Mouse (Mus musculus) adrenal gland, adult 10 weeks (tissue): ENCODE results near the gene Olfr458. TPM values are rescaled to one million over a fixed set of nuclear protein-coding genes. Genes with fewer than 3 reads are reported as not detected.

Experiments used
- polyA plus RNA-seq: library from polyadenylated mRNA; stranded (reverse); fragments of 350-450 nt; fragmentation: Illumina TruSeq; extraction: RNeasy Lipid Tissue Mini Kit (QIAGEN cat#74804); gene quantifications from one replicate; pipeline ENCODE4 v1.2.3, GENCODE M21; 2014; ENCODE audit warnings: low read depth, low replicate concordance

Olfr458 gene
- not detected for polyA plus RNA-seq

GRCm38 (mm10) chr6:42465096-42465495 lies at the start of gene Olfr458:
Gene Olfr458 (minus strand): TSS chr6:42465196.

DNA sequence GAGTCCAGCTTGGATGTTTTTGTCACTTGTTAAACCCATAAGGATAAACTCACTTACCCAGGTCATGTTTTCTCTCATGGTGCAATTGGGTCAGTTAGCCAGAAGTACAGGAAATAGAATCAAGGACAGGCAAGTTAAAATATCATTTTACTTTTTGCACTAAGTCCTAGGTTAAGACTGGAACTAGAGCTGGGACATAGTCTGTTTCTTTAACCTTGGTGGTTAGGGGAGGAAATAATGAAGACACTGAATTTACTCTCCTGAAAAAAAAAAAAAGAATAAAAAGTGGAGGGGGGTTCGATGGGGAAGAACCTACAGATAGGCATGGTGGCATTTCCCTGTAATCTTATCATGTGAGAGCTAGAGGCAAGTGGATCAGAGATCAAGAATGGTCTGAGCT lies 22.1 kb upstream of the Olfr458 start, which contains the start of gene Olfr456:
Gene Olfr456 (minus strand): TSS at position 101 of the 400 bp plus-strand sequence.

DNA sequence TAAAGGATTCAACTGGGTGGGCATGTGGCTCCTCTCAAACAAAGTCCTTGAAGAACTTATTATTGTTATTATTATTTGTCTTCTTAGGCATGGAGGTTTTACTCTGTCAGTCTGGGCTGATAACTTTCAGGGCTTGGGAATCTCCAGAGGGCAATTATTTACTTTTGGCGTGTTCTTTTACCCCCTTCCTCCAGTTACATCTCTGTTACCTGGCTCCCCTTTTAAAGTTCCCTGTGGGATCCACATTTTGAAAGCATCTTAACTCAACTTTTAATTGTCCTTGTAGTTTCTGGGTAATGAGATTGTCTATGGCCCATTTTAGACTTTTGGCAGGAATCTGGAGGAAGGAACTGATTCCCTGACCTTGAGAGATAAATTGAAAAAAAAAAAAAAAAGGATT lies 11.2 kb upstream of the Olfr458 start, which contains the start of gene Olfr457:
Gene Olfr457 (minus strand): TSS at position 101 of the 400 bp plus-strand sequence.

GRCm38 (mm10) chr6:42434446-42434845 lies 30.6 kb downstream of the Olfr458 start, which contains the start of gene Tas2r126:
Gene Tas2r126 (plus strand): TSS chr6:42434535.

Other genes starting within 250 kb of the Olfr458 start
- gene Tas2r144, start 249.9 kb downstream of the Olfr458 start, polyA plus RNA-seq, result not detected
- gene Gstk1, start 219.3 kb downstream of the Olfr458 start, polyA plus RNA-seq, result 173 TPM
- gene Tmem139, start 203.2 kb downstream of the Olfr458 start, polyA plus RNA-seq, result not detected
- gene Casp2, start 200.2 kb downstream of the Olfr458 start, polyA plus RNA-seq, result 23.4 TPM
- 0.23 TPM for gene Clcn1, start 178.5 kb downstream of the Olfr458 start, polyA plus RNA-seq
- not detected for gene Fam131b, start 140.6 kb downstream of the Olfr458 start, polyA plus RNA-seq
- 2.6 TPM for gene Zyx, start 115.6 kb downstream of the Olfr458 start, polyA plus RNA-seq
- gene Epha1, start 91.9 kb downstream of the Olfr458 start, polyA plus RNA-seq, result 0.17 TPM
- not detected for gene Tas2r143, start 65.0 kb downstream of the Olfr458 start, polyA plus RNA-seq
- not detected for gene Tas2r135, start 59.8 kb downstream of the Olfr458 start, polyA plus RNA-seq
- not detected for gene Tas2r126, start 30.7 kb downstream of the Olfr458 start, polyA plus RNA-seq
- gene Olfr457, start 11.1 kb upstream of the Olfr458 start, polyA plus RNA-seq, result not detected
- not detected for gene Olfr456, start 22.0 kb upstream of the Olfr458 start, polyA plus RNA-seq
- gene Olfr455, start 82.4 kb upstream of the Olfr458 start, polyA plus RNA-seq, result not detected
- gene Tcaf3, start 132.5 kb upstream of the Olfr458 start, polyA plus RNA-seq, result not detected
- 11.6 TPM for gene Tcaf2, start 180.1 kb upstream of the Olfr458 start, polyA plus RNA-seq
- gene Tcaf1, start 244.9 kb upstream of the Olfr458 start, polyA plus RNA-seq, result 133 TPM